Mouse (Mus musculus) B cell, adult 62 days (primary cell): ENCODE measurements around the gene Ppp1r3a. TPM values are rescaled to one million over a fixed set of nuclear protein-coding genes. Genes with fewer than 3 reads are reported as not detected.

Experiments used
- total RNA-seq: library from RNA; stranded (reverse); gene quantifications from 4 replicates; pipeline ENCODE4 v1.2.4, GENCODE M21; 2023

Gene Ppp1r3a
- not detected in 4 replicates for total RNA-seq

DNA sequence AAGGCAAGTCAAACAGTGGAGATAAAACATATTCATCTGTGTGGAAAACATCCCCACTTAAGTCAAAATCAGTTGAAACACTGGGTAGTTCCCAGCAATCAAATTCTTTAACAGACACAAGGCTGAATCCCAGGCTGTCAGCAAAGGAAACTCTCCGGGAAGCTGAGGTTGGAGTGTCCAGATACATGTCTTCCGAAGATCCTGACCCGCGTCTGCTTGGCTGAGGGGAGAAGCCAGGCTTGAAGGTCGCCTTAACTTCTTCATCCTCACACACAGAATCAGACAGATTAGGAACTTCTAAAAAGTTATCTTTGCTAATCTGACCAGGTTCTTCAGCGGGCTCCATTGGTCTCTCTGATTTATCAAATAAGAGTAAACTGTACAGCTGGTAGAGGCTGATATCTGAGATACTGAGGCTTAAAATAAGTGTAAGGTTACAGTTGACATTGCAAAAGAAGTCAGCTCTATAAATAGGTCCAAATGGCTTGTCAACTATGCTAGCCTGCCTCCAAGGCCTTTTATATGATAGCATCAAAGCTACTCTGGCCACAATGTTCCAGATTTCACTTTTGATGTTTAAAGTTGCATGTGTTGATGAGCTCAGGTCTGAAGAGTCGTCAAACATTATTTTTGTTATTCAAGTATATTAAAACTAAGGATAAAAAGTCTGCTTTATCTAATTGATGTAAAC, at the start of gene Ppp1r3a:
Ppp1r3a (minus strand) TSS at position 374 of the 691 bp plus-strand sequence.

Other genes with a start within 250 kb of the Ppp1r3a start
- not detected in 4 replicates for gene Foxp2, start 146.1 kb upstream of the Ppp1r3a start, total RNA-seq